22 mouse cellular contexts compared by ENCODE assay signal in the genomic region with DNA sequence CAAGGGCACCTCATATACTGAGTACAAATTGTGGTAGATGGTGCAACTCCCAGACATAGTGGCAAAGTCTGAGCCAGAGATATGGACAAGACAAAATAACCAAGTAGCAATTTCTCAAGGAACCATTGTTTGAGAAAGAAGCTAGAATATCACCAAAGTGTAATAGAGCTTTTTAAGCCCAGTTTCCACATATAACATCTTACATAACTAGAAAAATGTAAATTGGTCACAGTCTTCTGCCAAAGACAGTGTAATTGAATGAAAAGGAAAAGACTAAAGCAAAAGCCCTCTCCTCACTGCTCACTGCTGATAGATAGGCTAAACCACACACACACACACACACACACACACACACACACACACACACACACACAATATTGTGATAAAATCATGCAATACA.
"Had no signal": no experiment of that assay in that cellular context is flagged by ENCODE, and none has a peak within 500 bp of the region (broad histone marks: within the 10 kb centered on the region; RNA-seq: fewer than 3 reads in every experiment).

No protein-coding gene starts in this region.

- DNase-seq: heart, postnatal 10 days; heart, postnatal 14 days; heart, postnatal 36 days; heart, postnatal 4 days; kidney, adult 11 months; kidney, adult 18-20 months; kidney, adult 2 months; kidney, adult 8-10 months; kidney, adult 9 months; kidney, postnatal 10 days; kidney, postnatal 14 days; kidney, postnatal 25 days; kidney, postnatal 36 days; kidney, postnatal 4 days; layer of hippocampus, adult 9-11 months; layer of hippocampus, postnatal 36 days had no signal

- ATAC-seq: hindbrain, embryonic 16.5 days; hindbrain, postnatal 0 days; inflammation-experienced regulatory T-cells, adult 6 months; intestine, embryonic 15.5 days; intestine, embryonic 16.5 days; intestine, postnatal 0 days had no signal
